Mouse (Mus musculus): Measurements from ENCODE around the gene Polr1a. TPM values are rescaled to one million over a fixed set of nuclear protein-coding genes. Genes with fewer than 3 reads are reported as not detected.

The Polr1a gene
- polyA plus RNA-seq, 1 experiment from 2014 or later, result 20.6 TPM

- no peak overlapping the region for H3K9ac ChIP-seq
- H3K9me3 ChIP-seq, result no peaks in the 10 kb centered on the region
- no peaks in the 10 kb centered on the region for H3K36me3 ChIP-seq
- H3K27ac ChIP-seq, result peak overlapping the region; percentile 23; the same call in 1 of the 2 replicates
- 60% methylated on average over 8 of the region's 8 CpGs for WGBS
- no peak overlapping the region for H3K4me3 ChIP-seq
- no peak for ATAC-seq (ENCODE audit: low FRiP score)
- peaks cover 28% of the 10 kb centered on the region for H3K4me1 ChIP-seq (replicated peaks)
- H3K4me2 ChIP-seq, result no peak overlapping the region
- no peaks in the 10 kb centered on the region for H3K27me3 ChIP-seq
These were observed 80.9 kb downstream of the Polr1a start for GRCm38 (mm10) chr6:71989647-71990351.

GRCm38 (mm10) chr6:71990371-71990837, 81.6 kb downstream of the Polr1a start:
- Histone ChIP-seq H3K4me1 (replicated peaks) (peaks cover 28% of the 10 kb centered on the region), H3K27me3 (no peaks in the 10 kb centered on the region), H3K4me3 (no peak overlapping the region), H3K9me3 (no peaks in the 10 kb centered on the region), H3K4me2 (no peak overlapping the region), H3K36me3 (no peaks in the 10 kb centered on the region), H3K9ac (no peak overlapping the region), H3K27ac (peak overlapping the region; percentile 5; the same call in 1 of the 2 replicates)
- no peak for ATAC-seq (ENCODE audit: low FRiP score)
- WGBS, result 73% methylated on average over 8 of the region's 8 CpGs

GRCm38 (mm10) chr6:71991190-71991932, 82.5 kb downstream of the Polr1a start:
- whole genome bisulfite sequencing, result 65% methylated on average over 8 of the region's 8 CpGs
- no peaks in the 10 kb centered on the region for H3K9me3 ChIP-seq
- H3K4me3 ChIP-seq, result no peak overlapping the region
- H3K9ac ChIP-seq, result no peak overlapping the region
- H3K27me3 ChIP-seq, result no peaks in the 10 kb centered on the region
- ATAC-seq (ENCODE audit: low FRiP score), result peak; percentile 79
- H3K4me1 ChIP-seq (replicated peaks), result peaks cover 28% of the 10 kb centered on the region
- H3K27ac ChIP-seq, result peak overlapping the region; percentile 52
- no peak overlapping the region for H3K4me2 ChIP-seq
- no peaks in the 10 kb centered on the region for H3K36me3 ChIP-seq

GRCm38 (mm10) chr6:71991933-71992325, 83.1 kb downstream of the Polr1a start:
- Histone ChIP-seq H3K9ac (no peak overlapping the region), H3K27me3 (no peaks in the 10 kb centered on the region), H3K4me1 (replicated peaks) (peaks cover 28% of the 10 kb centered on the region), H3K27ac (no peak overlapping the region), H3K4me2 (no peak overlapping the region), H3K36me3 (no peaks in the 10 kb centered on the region), H3K9me3 (no peaks in the 10 kb centered on the region), H3K4me3 (no peak overlapping the region)
- no peak for ATAC-seq (ENCODE audit: low FRiP score)
- WGBS, result 83% methylated on average over 2 of the region's 2 CpGs

GRCm38 (mm10) chr6:71994004-71994403, 85.2 kb downstream of the Polr1a start:
- Histone ChIP-seq H3K9me3 (no peaks in the 10 kb centered on the region), H3K4me1 (replicated peaks) (peaks cover 28% of the 10 kb centered on the region), H3K9ac (no peak overlapping the region), H3K36me3 (no peaks in the 10 kb centered on the region), H3K4me2 (no peak overlapping the region), H3K27me3 (no peaks in the 10 kb centered on the region), H3K4me3 (no peak overlapping the region), H3K27ac (no peak overlapping the region)
- ATAC-seq (ENCODE audit: low FRiP score), result no peak
- WGBS, result 91% methylated on average over 4 of the region's 4 CpGs

- Histone ChIP-seq H3K27ac (no peak overlapping the region), H3K27me3 (no peaks in the 10 kb centered on the region), H3K9ac (no peak overlapping the region), H3K36me3 (no peaks in the 10 kb centered on the region), H3K4me2 (no peak overlapping the region), H3K9me3 (no peaks in the 10 kb centered on the region), H3K4me3 (no peak overlapping the region), H3K4me1 (replicated peaks) (peaks cover 22% of the 10 kb centered on the region)
- WGBS, result 93% methylated on average over 3 of the region's 3 CpGs
- no peak for ATAC-seq (ENCODE audit: low FRiP score)
These were observed 86.2 kb downstream of the Polr1a start for GRCm38 (mm10) chr6:71995081-71995480.

- Histone ChIP-seq H3K4me2 (no peak overlapping the region), H3K9ac (no peak overlapping the region), H3K9me3 (no peaks in the 10 kb centered on the region), H3K27ac (no peak overlapping the region), H3K36me3 (no peaks in the 10 kb centered on the region), H3K4me3 (no peak overlapping the region), H3K4me1 (replicated peaks) (0 out of 2 replicates have a peak, but pooled peaks cover under 1% of the 10 kb centered on the region), H3K27me3 (no peaks in the 10 kb centered on the region)
- WGBS, result 100% methylated on average over 1 of the region's 1 CpGs
- ATAC-seq (ENCODE audit: low FRiP score), result no peak
These were observed 88.4 kb downstream of the Polr1a start for GRCm38 (mm10) chr6:71997215-71997614.

GRCm38 (mm10) chr6:71999917-72000512, 91.2 kb downstream of the Polr1a start:
- no peaks in the 10 kb centered on the region for H3K36me3 ChIP-seq

GRCm38 (mm10) chr6:72001220-72001777, 92.4 kb downstream of the Polr1a start:
- no peak overlapping the region for H3K9ac ChIP-seq
- H3K36me3 ChIP-seq, result no peaks in the 10 kb centered on the region
- H3K4me1 ChIP-seq (replicated peaks), result no peaks in the 10 kb centered on the region
- no peak overlapping the region for H3K4me2 ChIP-seq
- H3K27ac ChIP-seq, result no peak overlapping the region
- no peak for ATAC-seq (ENCODE audit: low FRiP score)
- no peak overlapping the region for H3K4me3 ChIP-seq
- no peaks in the 10 kb centered on the region for H3K27me3 ChIP-seq
- WGBS, result 96% methylated on average over 5 of the region's 5 CpGs
- H3K9me3 ChIP-seq, result no peaks in the 10 kb centered on the region

More at GRCm38 (mm10) chr6:71999917-72000512, 91.2 kb downstream of the Polr1a start:
- Histone ChIP-seq H3K27ac (no peak overlapping the region), H3K27me3 (no peaks in the 10 kb centered on the region), H3K4me3 (no peak overlapping the region), H3K9ac (no peak overlapping the region), H3K9me3 (no peaks in the 10 kb centered on the region), H3K4me2 (no peak overlapping the region), H3K4me1 (replicated peaks) (no peaks in the 10 kb centered on the region)
- ATAC-seq (ENCODE audit: low FRiP score), result no peak
- WGBS, result 81% methylated on average over 11 of the region's 11 CpGs

- Histone ChIP-seq H3K9me3 (no peaks in the 10 kb centered on the region), H3K4me3 (no peak overlapping the region), H3K27ac (no peak overlapping the region), H3K9ac (no peak overlapping the region), H3K27me3 (no peaks in the 10 kb centered on the region), H3K4me1 (replicated peaks) (no peaks in the 10 kb centered on the region), H3K36me3 (no peaks in the 10 kb centered on the region), H3K4me2 (no peak overlapping the region)
- whole genome bisulfite sequencing, result 74% methylated on average over 3 of the region's 3 CpGs
- no peak for ATAC-seq (ENCODE audit: low FRiP score)
These were observed 98.8 kb downstream of the Polr1a start for GRCm38 (mm10) chr6:72007411-72008212.

- Histone ChIP-seq H3K27ac (no peak overlapping the region), H3K4me3 (no peak overlapping the region), H3K4me1 (replicated peaks) (no peaks in the 10 kb centered on the region), H3K27me3 (no peaks in the 10 kb centered on the region), H3K4me2 (no peak overlapping the region), H3K9ac (no peak overlapping the region), H3K9me3 (no peaks in the 10 kb centered on the region), H3K36me3 (no peaks in the 10 kb centered on the region)
- WGBS, result 93% methylated on average over 4 of the region's 4 CpGs
- no peak for ATAC-seq (ENCODE audit: low FRiP score)
These were observed 99.4 kb downstream of the Polr1a start for GRCm38 (mm10) chr6:72008213-72008655.

Data from hindbrain, embryonic 13.5 days (tissue).